Mouse (Mus musculus): ENCODE results near the gene Ppp2r2c.

DNA sequence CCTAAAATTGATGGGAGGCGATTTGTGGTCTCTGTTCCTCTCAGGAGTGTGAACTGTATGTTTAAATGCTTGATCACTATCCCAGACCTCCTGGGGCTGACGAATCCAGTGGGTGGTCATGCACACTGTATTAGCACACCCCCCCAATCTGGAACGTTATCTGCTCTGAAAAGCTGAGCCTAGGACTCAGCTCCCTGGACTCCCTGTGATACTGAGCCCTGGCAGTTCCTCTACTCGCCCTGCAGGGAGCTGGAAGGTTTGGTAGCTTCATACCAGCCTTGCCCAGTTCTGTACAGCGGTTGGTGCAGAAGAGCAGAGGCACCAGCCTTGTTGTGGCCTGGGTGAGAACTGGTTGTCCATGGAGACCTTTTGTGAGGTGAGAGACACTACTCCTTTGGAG lies 31.1 kb downstream of the Ppp2r2c start:
- TF ChIP-seq POLR2A (IDR thresholded peaks at IDR 0.05; ENCODE audit: borderline replicate concordance, control insufficient read depth, low read depth, low read length) (no peak), CTCF (IDR thresholded peaks at IDR 0.05; ENCODE audit: control insufficient read depth, insufficient read depth, low read length) (no peak)
